Mouse (Mus musculus) MEL (cell line): ENCODE measurements around the gene Gfi1.

Experiments
- CHD2 ChIP-seq: IDR thresholded peaks from 2 replicates; pipeline ENCODE4 v1.6.1; 2011; ENCODE audit warnings: low read length, improper control_type of control experiment
- CTCF ChIP-seq, 3 experiments: IDR thresholded peaks in 2 of 3; conservative IDR thresholded peaks in 1 of 3; 2 replicates each; pipeline ENCODE4 v1.5.1; 2011 to 2012; ENCODE audit warnings: low read length in 3 of 3, low read depth in 2 of 3, mild to moderate bottlenecking in 2 of 3, improper control_type of control experiment in 1 of 3, inconsistent platforms in 1 of 3, mixed read lengths in 1 of 3, moderate library complexity in 1 of 3; ENCODE audit not compliant: control insufficient read depth in 1 of 3, insufficient read depth in 1 of 3, poor library complexity in 1 of 3, severe bottlenecking in 1 of 3
- E2F4 ChIP-seq: IDR thresholded peaks from 2 replicates; pipeline ENCODE4 v1.6.1; 2011; ENCODE audit warnings: low read depth, low read length, improper control_type of control experiment, borderline replicate concordance
- ELF1 ChIP-seq: IDR thresholded peaks from 2 replicates; pipeline ENCODE4 v1.6.1; 2014; ENCODE audit warnings: low read depth, mild to moderate bottlenecking, inconsistent platforms, low read length, improper control_type of control experiment, moderate library complexity
- EP300 ChIP-seq, 2 experiments: IDR thresholded peaks; 2 replicates each; pipeline ENCODE4 v1.6.1; 2011; ENCODE audit warnings: improper control_type of control experiment in 2 of 2, low read length in 2 of 2, low read depth in 1 of 2, mild to moderate bottlenecking in 1 of 2
- JUND ChIP-seq: IDR thresholded peaks from 2 replicates; pipeline ENCODE4 v1.6.1; 2011; ENCODE audit warnings: low read depth, mild to moderate bottlenecking, improper control_type of control experiment, low read length
- MXI1 ChIP-seq: IDR thresholded peaks from 2 replicates; pipeline ENCODE4 v1.6.1; 2011; ENCODE audit warnings: mild to moderate bottlenecking, low read depth, low read length, improper control_type of control experiment
- MYB ChIP-seq: IDR thresholded peaks from 2 replicates; pipeline ENCODE4 v1.6.1; 2011; ENCODE audit warnings: mild to moderate bottlenecking, low read depth, low read length, improper control_type of control experiment
- POLR2A ChIP-seq, 2 experiments: IDR thresholded peaks; 2 replicates each; pipeline ENCODE4 v1.6.1; 2011 to 2012; ENCODE audit warnings: low read length in 2 of 2, mild to moderate bottlenecking in 2 of 2, control low read depth in 1 of 2, improper control_type of control experiment in 1 of 2, low read depth in 1 of 2, moderate library complexity in 1 of 2; ENCODE audit not compliant: control insufficient read depth in 1 of 2, insufficient read depth in 1 of 2, poor library complexity in 1 of 2
- POLR2AphosphoS2 ChIP-seq: IDR thresholded peaks from 2 replicates; pipeline ENCODE4 v1.6.1; 2011; ENCODE audit warnings: low read length, improper control_type of control experiment
- USF1 ChIP-seq: IDR thresholded peaks from 2 replicates; pipeline ENCODE4 v1.6.1; 2014; ENCODE audit warnings: low read depth, mild to moderate bottlenecking, inconsistent platforms, low read length, improper control_type of control experiment, moderate library complexity
- USF2 ChIP-seq, 2 experiments: IDR thresholded peaks; 2 replicates each; pipeline ENCODE4 v1.6.1; 2011 to 2012; ENCODE audit warnings: improper control_type of control experiment in 2 of 2, low read length in 2 of 2, borderline replicate concordance in 1 of 2, inconsistent platforms in 1 of 2, low read depth in 1 of 2, mild to moderate bottlenecking in 1 of 2; ENCODE audit not compliant: insufficient read depth in 1 of 2
- ZKSCAN1 ChIP-seq: IDR thresholded peaks from 2 replicates; pipeline ENCODE4 v1.6.1; 2012; ENCODE audit warnings: low read depth, mild to moderate bottlenecking, inconsistent platforms, low read length, improper control_type of control experiment, moderate library complexity
- ZNF384 ChIP-seq: IDR thresholded peaks from 2 replicates; pipeline ENCODE4 v1.6.1; 2012; ENCODE audit warnings: low read depth, mild to moderate bottlenecking, inconsistent platforms, low read length, improper control_type of control experiment

- TF ChIP-seq EP300 (IDR thresholded peaks at IDR 0.05; ENCODE audit: low read depth in 1 of 2, low read length in 2 of 2) = peak; percentile 99 to 100
- no peak for TF ChIP-seq CTCF (IDR thresholded peaks at IDR 0.05 in 2 of 3, conservative IDR thresholded peaks at IDR 0.05 in 1 of 3; ENCODE audit: control insufficient read depth in 1 of 3, insufficient read depth in 1 of 3, low read depth in 2 of 3, low read length in 3 of 3, poor library complexity in 1 of 3, severe bottlenecking in 1 of 3)
- peak; percentile 7; the same call in 1 of the 2 replicates for TF ChIP-seq ZNF384
- peak; percentile 83 for TF ChIP-seq MYB
- TF ChIP-seq ZKSCAN1 = no peak
- TF ChIP-seq POLR2AphosphoS2 = peak; percentile 62; the same call in 1 of the 2 replicates
- no peak for TF ChIP-seq E2F4
- TF ChIP-seq POLR2A (IDR thresholded peaks at IDR 0.05; ENCODE audit: control insufficient read depth in 1 of 2, insufficient read depth in 1 of 2, low read depth in 1 of 2, low read length in 2 of 2, poor library complexity in 1 of 2) = no peak
- TF ChIP-seq JUND = peak; percentile 79; the same call in 1 of the 2 replicates
- peak; percentile 49 for TF ChIP-seq CHD2
- TF ChIP-seq USF2 (IDR thresholded peaks at IDR 0.05; ENCODE audit: borderline replicate concordance in 1 of 2, insufficient read depth in 1 of 2, low read depth in 1 of 2, low read length in 2 of 2) = 0 out of 4 replicates have a peak, but pooled peaks of 1 of the 2 experiments have one; percentile 3
- peak; percentile 87 for TF ChIP-seq USF1
- TF ChIP-seq MXI1 = peak; percentile 87
- TF ChIP-seq ELF1 = no peak
Measured at GRCm38 (mm10) chr5:107759121-107759520, 33.3 kb upstream of the Gfi1 start.
